Mouse (Mus musculus) heart, embryonic 11.5 days (tissue): ENCODE results near the gene Tceal9. TPM values are rescaled to one million over a fixed set of nuclear protein-coding genes. Genes with fewer than 3 reads are reported as not detected.
A peak's percentile ranks its signal among the peaks of the same experiment; 100 is the strongest.
"Not testable (repeated sequence)": the region's sequence is repeated elsewhere in the genome, so short reads cannot be mapped to it uniquely, and the experiment has no call there.

Experiments used
- ATAC-seq: fragments of 200-750 bp; cut with Nextera tagmentation; replicated peaks from 2 replicates; pipeline ENCODE4 v1.8.0; 2017; ENCODE audit warnings: moderate library complexity; ENCODE audit not compliant: insufficient number of reproducible peaks, low FRiP score, low TSS enrichment
- H3K27ac ChIP-seq: fragments of 300-500 bp; sonication (generic); 2 replicates; pipeline ENCODE4 v1.5.1; 2014; ENCODE audit warnings: mild to moderate bottlenecking, low read depth, low read length
- H3K27me3 ChIP-seq: fragments of 300-500 bp; sonication (generic); 2 replicates; pipeline ENCODE4 v1.6.1; 2014; ENCODE audit warnings: mild to moderate bottlenecking, low read length, mixed read lengths; ENCODE audit not compliant: control insufficient read depth, insufficient read depth
- H3K36me3 ChIP-seq: fragments of 300-500 bp; sonication (generic); 2 replicates; pipeline ENCODE4 v1.6.1; 2014; ENCODE audit warnings: mild to moderate bottlenecking, low read length, moderate library complexity, mixed read lengths; ENCODE audit not compliant: control insufficient read depth, insufficient read depth
- H3K4me1 ChIP-seq: fragments of 300-500 bp; sonication (generic); 2 replicates; pipeline ENCODE4 v1.6.1; 2014; ENCODE audit warnings: low read length; ENCODE audit not compliant: control insufficient read depth, insufficient read depth
- H3K4me2 ChIP-seq: fragments of 300-500 bp; sonication (generic); 2 replicates; pipeline ENCODE4 v1.6.1; 2014; ENCODE audit warnings: mild to moderate bottlenecking, moderate library complexity
- H3K4me3 ChIP-seq: fragments of 300-500 bp; sonication (generic); 2 replicates; pipeline ENCODE4 v1.5.1; 2014; ENCODE audit warnings: low read depth, low read length
- H3K9ac ChIP-seq: fragments of 300-500 bp; sonication (generic); 2 replicates; pipeline ENCODE4 v1.6.1; 2014; ENCODE audit warnings: mild to moderate bottlenecking, low read depth, low read length, moderate library complexity
- H3K9me3 ChIP-seq: fragments of 300-500 bp; sonication (generic); replicated peaks from 2 replicates; pipeline ENCODE4 v1.6.1; 2016; ENCODE audit warnings: low read length; ENCODE audit not compliant: control insufficient read depth
- WGBS: fragments of 180-500 bp; shearing (Covaris S2); extraction: QIAGEN DNeasy Blood & Tissue Kit; methylation state at CpG from one replicate; pipeline ENCODE4 v1.1.7; 2014; ENCODE audit not compliant: insufficient replicate concordance; 5-methylcytosine and 5-hydroxymethylcytosine counted together
- polyA plus RNA-seq: library from polyadenylated mRNA; unstranded; fragments of >200 nt; fragmentation: Nextera tagmentation; extraction: Ambion mirVana; gene quantifications from 2 replicates; pipeline ENCODE4 v1.2.1, GENCODE M21; 2014

Gene Tceal9
- polyA plus RNA-seq: 595 and 603 TPM in 2 replicates

DNA sequence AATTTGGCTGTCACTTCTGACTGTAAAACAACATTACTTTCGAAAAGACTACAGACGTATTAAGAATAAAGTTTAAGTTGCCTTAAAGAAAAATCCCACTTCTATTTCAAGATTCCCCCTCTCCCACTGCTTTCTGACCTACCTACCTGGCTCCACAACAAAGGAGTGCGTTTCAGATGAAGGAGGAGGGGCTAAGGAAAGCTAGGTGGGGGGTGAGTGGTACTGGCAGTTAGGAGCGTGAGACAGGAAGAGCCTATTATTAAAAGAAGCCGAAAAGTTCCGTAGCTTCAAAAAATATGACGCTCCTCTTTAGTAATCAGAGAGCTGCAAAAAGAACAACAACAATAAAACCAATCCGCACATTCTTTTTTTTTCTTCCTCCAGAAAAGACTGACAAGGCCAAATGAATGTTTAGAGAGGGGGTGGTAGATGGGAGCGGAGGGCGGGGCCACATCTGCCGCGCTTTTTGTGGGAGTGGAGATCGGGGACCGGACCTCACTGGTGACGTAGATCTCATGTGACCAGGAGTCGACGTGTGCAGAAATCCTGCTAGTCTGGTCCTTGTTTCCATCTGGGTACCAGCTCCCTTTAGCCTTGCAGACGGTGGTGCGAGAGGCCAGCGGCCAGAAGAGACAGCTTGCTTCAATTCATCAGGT, at the start of gene Tceal9:
Gene Tceal9, plus strand, starts transcription at position 506 of the 656 bp plus-strand sequence.
- peak within 1 kb of the TSS; percentile 82 for H3K27ac ChIP-seq
- peak within 1 kb of the TSS; percentile 55 for H3K4me2 ChIP-seq
- H3K36me3 ChIP-seq: no peaks in the 10 kb centered on the region
- H3K4me3 ChIP-seq: peak within 1 kb of the TSS; percentile 59
- WGBS: 15% methylated on average over 20 of the region's 20 CpGs
- peak; percentile 93 for ATAC-seq
- peak within 1 kb of the TSS; percentile 86 for H3K9ac ChIP-seq
- H3K27me3 ChIP-seq: no peaks in the 10 kb centered on the region
- H3K9me3 ChIP-seq: no peaks in the 10 kb centered on the region
- no peaks in the 10 kb centered on the region for H3K4me1 ChIP-seq

GRCm38 (mm10) chrX:136195193-136195944, 49.5 kb upstream of the Tceal9 start:
- Histone ChIP-seq H3K36me3 (no peaks in the 10 kb centered on the region), H3K27me3 (no peaks in the 10 kb centered on the region), H3K4me1 (no peaks in the 10 kb centered on the region), H3K27ac (no peak overlapping the region), H3K9me3 (no peaks in the 10 kb centered on the region), H3K9ac (no peak overlapping the region), H3K4me3 (no peak overlapping the region), H3K4me2 (no peak overlapping the region)
- 76% methylated on average over 16 of the region's 16 CpGs for WGBS
- no peak for ATAC-seq

GRCm38 (mm10) chrX:136196873-136197272, 48.0 kb upstream of the Tceal9 start:
- ATAC-seq: no peak
- Histone ChIP-seq H3K9ac (no peak overlapping the region), H3K36me3 (no peaks in the 10 kb centered on the region), H3K4me3 (no peak overlapping the region), H3K4me2 (no peak overlapping the region), H3K9me3 (no peaks in the 10 kb centered on the region), H3K4me1 (no peaks in the 10 kb centered on the region), H3K27me3 (no peaks in the 10 kb centered on the region), H3K27ac (no peak overlapping the region)
- WGBS: 50% methylated on average over 1 of the region's 1 CpGs

GRCm38 (mm10) chrX:136203257-136203656, 41.6 kb upstream of the Tceal9 start:
- ATAC-seq: no peak
- H3K27me3 ChIP-seq: no peaks in the 10 kb centered on the region; the same call in 1 of the 2 replicates
- H3K36me3 ChIP-seq: no peaks in the 10 kb centered on the region
- H3K27ac ChIP-seq: peak overlapping the region; percentile 57; the same call in 1 of the 2 replicates
- H3K9ac ChIP-seq: peak overlapping the region; percentile 60
- H3K4me1 ChIP-seq: no peaks in the 10 kb centered on the region
- peak overlapping the region; percentile 43 for H3K4me3 ChIP-seq
- peak overlapping the region; percentile 62 for H3K4me2 ChIP-seq
- 21% methylated on average over 7 of the region's 7 CpGs for WGBS
- no peaks in the 10 kb centered on the region for H3K9me3 ChIP-seq

- Histone ChIP-seq H3K36me3 (no peaks in the 10 kb centered on the region), H3K27me3 (no peaks in the 10 kb centered on the region; the same call in 1 of the 2 replicates), H3K9me3 (no peaks in the 10 kb centered on the region), H3K4me2 (peak within 1 kb of the TSS; percentile 62), H3K27ac (peak within 1 kb of the TSS; percentile 57; the same call in 1 of the 2 replicates), H3K4me1 (no peaks in the 10 kb centered on the region), H3K9ac (peak within 1 kb of the TSS; percentile 60), H3K4me3 (peak within 1 kb of the TSS; percentile 43)
- peak; percentile 61; the same call in 1 of the 2 replicates for ATAC-seq
- 17% methylated on average over 9 of the region's 9 CpGs for WGBS
Measured at GRCm38 (mm10) chrX:136203664-136204066, 41.2 kb upstream of the Tceal9 start, which contains the start of gene Tceal5. Gene Tceal5 (minus strand): TSS chrX:136203876.

DNA sequence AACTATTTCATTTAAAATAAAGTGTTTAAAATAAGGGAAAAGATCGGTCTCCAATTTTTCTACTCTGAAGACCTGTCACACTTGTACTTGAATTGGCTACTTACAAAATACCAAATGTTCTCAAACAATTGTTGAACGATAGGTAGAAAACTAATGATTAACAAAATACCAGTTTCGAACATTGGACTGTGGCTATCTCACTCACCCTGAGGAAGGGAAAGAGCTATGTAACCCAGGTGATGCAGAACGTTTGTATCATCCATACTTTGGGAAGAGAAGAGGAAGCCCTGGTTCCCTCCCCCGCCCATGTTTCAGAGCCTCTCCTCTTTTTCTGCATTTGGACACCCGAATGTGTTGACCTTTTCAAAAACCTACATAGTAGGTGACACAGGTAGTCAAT, 40.5 kb upstream of the Tceal9 start:
- Histone ChIP-seq H3K4me2 (no peak overlapping the region), H3K9me3 (no peaks in the 10 kb centered on the region), H3K27me3 (no peaks in the 10 kb centered on the region; the same call in 1 of the 2 replicates), H3K4me3 (no peak overlapping the region), H3K27ac (no peak overlapping the region), H3K9ac (no peak overlapping the region), H3K36me3 (no peaks in the 10 kb centered on the region), H3K4me1 (no peaks in the 10 kb centered on the region)
- 75% methylated on average over 6 of the region's 6 CpGs for WGBS
- no peak for ATAC-seq

DNA sequence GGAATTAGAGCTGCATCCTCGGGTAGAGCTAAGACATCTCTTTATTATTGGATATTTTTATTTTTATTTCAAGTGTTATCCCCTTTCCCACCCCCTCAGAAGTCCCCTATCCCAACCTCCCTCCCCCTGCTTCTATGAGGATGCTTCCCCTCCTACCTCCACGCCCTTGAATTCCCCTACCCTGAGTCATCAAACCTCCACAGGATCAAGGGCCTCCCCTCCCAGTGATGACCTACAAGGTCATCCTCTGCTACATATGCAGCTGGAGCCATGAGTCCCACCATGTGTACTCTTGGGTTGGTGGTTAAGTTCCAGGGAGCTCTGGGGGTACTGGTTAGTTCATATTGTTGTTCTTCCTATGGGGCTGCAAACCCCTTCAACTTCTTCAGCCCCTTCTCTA, 31.5 kb upstream of the Tceal9 start:
- no peaks in the 10 kb centered on the region for H3K9me3 ChIP-seq
- H3K9ac ChIP-seq: no peak overlapping the region
- H3K27ac ChIP-seq: no peak overlapping the region
- H3K4me3 ChIP-seq: no peak overlapping the region
- no peaks in the 10 kb centered on the region for H3K4me1 ChIP-seq
- 52% methylated on average over 2 of the region's 2 CpGs for WGBS
- no peaks in the 10 kb centered on the region for H3K36me3 ChIP-seq
- H3K4me2 ChIP-seq: no peak overlapping the region
- ATAC-seq: no peak
- no peaks in the 10 kb centered on the region for H3K27me3 ChIP-seq

GRCm38 (mm10) chrX:136214729-136215677, 29.9 kb upstream of the Tceal9 start, which contains the start of the genes Tceal7 and Bex1:
Gene Tceal7 (plus strand): TSS chrX:136214779.
Gene Bex1 (minus strand): TSS chrX:136215513.
- H3K4me1 ChIP-seq, H3K27me3 ChIP-seq, H3K36me3 ChIP-seq, H3K9me3 ChIP-seq: not testable (repeated sequence)
- peak; percentile 85 for ATAC-seq
- Histone ChIP-seq H3K4me3 (peak within 1 kb of the TSS; percentile 34), H3K27ac (0 out of 2 replicates have a peak within 1 kb of the TSS, but pooled peaks have one; percentile 10), H3K4me2 (peak within 1 kb of the TSS; percentile 55), H3K9ac (peak within 1 kb of the TSS; percentile 39; the same call in 1 of the 2 replicates)
- WGBS: 27% methylated on average over 26 of the region's 67 CpGs
